Mouse (Mus musculus) kidney, adult 18-20 months (tissue): ENCODE data around the gene Mitf.

Experiments used
- DNase-seq: peaks from one replicate; pipeline ENCODE4 v3.0.0; 2021

The Mitf gene

DNA sequence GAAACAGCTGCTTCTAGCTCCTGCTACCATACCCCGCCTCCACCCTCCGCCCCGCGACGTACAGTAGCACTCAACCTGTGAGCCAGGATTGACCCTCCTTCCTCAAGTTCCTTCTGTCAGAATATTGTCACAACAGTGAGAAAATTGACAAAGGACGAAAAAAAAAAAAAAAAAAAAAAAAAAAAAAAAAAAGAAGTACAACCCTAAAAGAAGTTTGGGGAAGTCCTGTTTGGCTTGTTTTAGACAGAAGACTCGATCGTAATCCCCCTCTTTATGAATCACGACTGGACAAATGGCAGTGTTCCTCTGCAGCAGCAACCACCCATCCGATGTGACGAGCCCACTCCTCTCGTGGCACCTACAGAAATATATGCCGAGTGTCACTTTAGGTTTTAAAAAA lies 255.0 kb downstream of the Mitf start:
- no peak for DNase-seq

DNA sequence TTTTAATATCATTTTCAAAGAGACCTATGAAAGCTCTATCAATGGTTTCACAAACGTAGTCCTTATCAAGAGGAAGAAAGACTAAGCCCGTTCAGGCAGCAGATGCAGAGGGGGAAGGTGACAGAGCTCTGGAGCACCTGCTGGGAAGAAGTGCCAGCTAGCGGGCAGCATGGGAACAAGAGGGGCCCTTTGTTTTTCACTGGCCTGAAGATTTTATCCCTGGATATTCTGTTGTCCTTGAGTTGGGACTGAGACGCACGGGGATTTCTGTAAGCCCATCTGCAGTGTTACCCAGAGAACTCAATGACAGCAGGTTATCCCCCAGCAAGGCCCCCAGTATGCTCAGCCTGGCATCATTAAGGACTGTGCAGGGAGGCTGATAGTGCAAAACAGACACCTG lies 258.1 kb downstream of the Mitf start:
- no peak for DNase-seq

DNA sequence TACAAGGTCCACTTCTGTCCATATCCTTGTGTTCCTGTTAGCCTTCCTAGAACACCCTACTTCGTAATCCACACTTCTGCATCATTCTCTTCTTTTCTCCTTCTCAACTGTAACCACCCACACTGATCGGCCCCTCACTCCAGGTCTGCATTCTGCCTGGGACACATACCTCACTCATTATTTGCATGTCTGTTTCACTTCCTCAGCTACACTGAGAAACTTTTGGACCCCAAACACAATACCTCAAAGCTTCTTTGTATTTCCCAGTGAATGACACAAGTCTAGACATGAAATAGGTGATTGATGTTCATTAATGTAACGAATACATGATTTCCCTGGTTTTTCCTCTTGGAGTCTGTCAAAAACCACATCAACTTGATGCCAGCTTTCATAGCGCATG lies 259.6 kb downstream of the Mitf start:
- DNase-seq = no peak
